Mouse (Mus musculus): ENCODE results near the gene Nlgn2. TPM values are rescaled to one million over a fixed set of nuclear protein-coding genes. Genes with fewer than 3 reads are reported as not detected.
A peak's percentile ranks its signal among the peaks of the same experiment; 100 is the strongest.

Nlgn2 gene
- polyA plus RNA-seq (2012), result 0.13 and 0.16 TPM in 2 replicates

DNA sequence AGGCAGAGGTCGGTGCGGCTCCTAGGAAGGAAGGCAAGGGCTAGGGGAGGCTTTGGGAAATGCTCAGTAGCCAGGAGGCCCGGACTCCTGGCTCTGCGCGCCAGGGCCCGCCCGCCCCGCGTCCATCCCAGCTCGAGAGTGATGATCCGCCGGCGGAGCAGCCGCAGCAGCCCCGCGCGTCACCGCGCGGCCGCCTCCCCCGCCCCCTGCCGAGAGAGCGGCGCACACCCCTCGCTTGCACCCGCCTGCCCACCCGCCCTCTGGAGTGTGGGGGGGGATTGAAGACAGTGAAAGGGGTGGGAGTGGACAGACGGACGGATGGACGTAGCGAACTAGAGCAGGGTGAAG is at the start of gene Nlgn2:
Gene Nlgn2 (minus strand): TSS at position 181 of the 348 bp plus-strand sequence.
- Histone ChIP-seq H3K27me3 (ENCODE audit: control insufficient read depth) (peaks cover 54% of the 10 kb centered on the region), H3K9me3 (ENCODE audit: control insufficient read depth, low read length) (peaks cover 2% of the 10 kb centered on the region; the same call in 1 of the 2 replicates), H3K4me3 (replicated peaks) (peak within 1 kb of the TSS; percentile 89), H3K36me3 (ENCODE audit: control insufficient read depth) (peaks cover 9% of the 10 kb centered on the region), H3K4me1 (ENCODE audit: control insufficient read depth) (peaks cover 64% of the 10 kb centered on the region)
- TF ChIP-seq TAL1 (IDR thresholded peaks at IDR 0.05; ENCODE audit: low read length), result no peak
- TF ChIP-seq GATA1 (IDR thresholded peaks at IDR 0.05; ENCODE audit: low read length), result no peak

- Histone ChIP-seq H3K9me3 (ENCODE audit: control insufficient read depth, low read length) (no peaks in the 10 kb centered on the region), H3K27me3 (ENCODE audit: control insufficient read depth) (peaks cover 2% of the 10 kb centered on the region; the same call in 1 of the 2 replicates), H3K4me1 (ENCODE audit: control insufficient read depth) (peaks cover 69% of the 10 kb centered on the region), H3K36me3 (ENCODE audit: control insufficient read depth) (no peaks in the 10 kb centered on the region), H3K4me3 (replicated peaks) (peak overlapping the region; percentile 15)
- no peak for TF ChIP-seq TAL1 (IDR thresholded peaks at IDR 0.05; ENCODE audit: low read length)
- no peak for TF ChIP-seq GATA1 (IDR thresholded peaks at IDR 0.05; ENCODE audit: low read length)
Observed at GRCm38 (mm10) chr11:69886907-69887635, 49.5 kb upstream of the Nlgn2 start.

- Histone ChIP-seq H3K4me3 (replicated peaks) (no peak overlapping the region), H3K27me3 (ENCODE audit: control insufficient read depth) (peaks cover 13% of the 10 kb centered on the region), H3K36me3 (ENCODE audit: control insufficient read depth) (no peaks in the 10 kb centered on the region), H3K9me3 (ENCODE audit: control insufficient read depth, low read length) (no peaks in the 10 kb centered on the region), H3K4me1 (ENCODE audit: control insufficient read depth) (peaks cover 82% of the 10 kb centered on the region)
- no peak for TF ChIP-seq GATA1 (IDR thresholded peaks at IDR 0.05; ENCODE audit: low read length)
- no peak for TF ChIP-seq TAL1 (IDR thresholded peaks at IDR 0.05; ENCODE audit: low read length)
Observed at GRCm38 (mm10) chr11:69884663-69885062, 47.1 kb upstream of the Nlgn2 start.

DNA sequence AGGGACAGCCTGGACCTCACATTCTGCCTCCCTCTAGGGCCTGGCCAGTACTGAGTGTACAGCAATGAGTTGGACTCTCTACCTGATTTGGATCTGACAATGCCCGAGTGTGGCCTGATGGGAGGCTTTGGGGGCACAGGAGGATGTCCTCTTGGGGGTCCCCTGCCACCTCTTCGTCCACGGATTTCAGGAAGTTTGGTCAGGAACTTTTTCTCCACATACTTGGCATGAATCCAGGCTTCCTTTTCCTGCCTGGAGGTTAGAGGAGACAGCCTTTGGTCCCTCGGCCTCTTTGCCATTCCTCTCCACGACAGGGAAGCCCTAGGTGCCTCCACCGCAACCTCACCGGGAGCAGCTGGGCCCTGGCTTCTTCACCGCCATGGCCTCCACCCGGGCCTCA is 46.7 kb upstream of the Nlgn2 start:
- Histone ChIP-seq H3K4me1 (ENCODE audit: control insufficient read depth) (peaks cover 83% of the 10 kb centered on the region), H3K4me3 (replicated peaks) (no peak overlapping the region), H3K9me3 (ENCODE audit: control insufficient read depth, low read length) (no peaks in the 10 kb centered on the region), H3K27me3 (ENCODE audit: control insufficient read depth) (peaks cover 13% of the 10 kb centered on the region), H3K36me3 (ENCODE audit: control insufficient read depth) (no peaks in the 10 kb centered on the region)
- TF ChIP-seq GATA1 (IDR thresholded peaks at IDR 0.05; ENCODE audit: low read length) (no peak), TAL1 (IDR thresholded peaks at IDR 0.05; ENCODE audit: low read length) (no peak)

GRCm38 (mm10) chr11:69883527-69884151 is 46.1 kb upstream of the Nlgn2 start:
- Histone ChIP-seq H3K36me3 (ENCODE audit: control insufficient read depth) (no peaks in the 10 kb centered on the region), H3K4me1 (ENCODE audit: control insufficient read depth) (peaks cover 87% of the 10 kb centered on the region), H3K27me3 (ENCODE audit: control insufficient read depth) (peaks cover 13% of the 10 kb centered on the region), H3K9me3 (ENCODE audit: control insufficient read depth, low read length) (no peaks in the 10 kb centered on the region), H3K4me3 (replicated peaks) (no peak overlapping the region)
- TF ChIP-seq GATA1 (IDR thresholded peaks at IDR 0.05; ENCODE audit: low read length), result no peak
- no peak for TF ChIP-seq TAL1 (IDR thresholded peaks at IDR 0.05; ENCODE audit: low read length)

- Histone ChIP-seq H3K4me1 (ENCODE audit: control insufficient read depth) (peaks cover 91% of the 10 kb centered on the region), H3K27me3 (ENCODE audit: control insufficient read depth) (peaks cover 13% of the 10 kb centered on the region), H3K4me3 (replicated peaks) (no peak overlapping the region), H3K36me3 (ENCODE audit: control insufficient read depth) (no peaks in the 10 kb centered on the region), H3K9me3 (ENCODE audit: control insufficient read depth, low read length) (no peaks in the 10 kb centered on the region)
- TF ChIP-seq GATA1 (IDR thresholded peaks at IDR 0.05; ENCODE audit: low read length) (no peak), TAL1 (IDR thresholded peaks at IDR 0.05; ENCODE audit: low read length) (no peak)
Observed at GRCm38 (mm10) chr11:69883066-69883465, 45.5 kb upstream of the Nlgn2 start.

- H3K4me1 ChIP-seq (ENCODE audit: control insufficient read depth), result peaks cover 91% of the 10 kb centered on the region
- no peaks in the 10 kb centered on the region for H3K36me3 ChIP-seq (ENCODE audit: control insufficient read depth)
- H3K9me3 ChIP-seq (ENCODE audit: control insufficient read depth, low read length), result no peaks in the 10 kb centered on the region
- peaks cover 13% of the 10 kb centered on the region for H3K27me3 ChIP-seq (ENCODE audit: control insufficient read depth)
- peak overlapping the region; percentile 66 for H3K4me3 ChIP-seq (replicated peaks)
- TF ChIP-seq TAL1 (IDR thresholded peaks at IDR 0.05; ENCODE audit: low read length), result no peak
- TF ChIP-seq GATA1 (IDR thresholded peaks at IDR 0.05; ENCODE audit: low read length), result no peak
Observed at GRCm38 (mm10) chr11:69881787-69882670, 44.4 kb upstream of the Nlgn2 start.

DNA sequence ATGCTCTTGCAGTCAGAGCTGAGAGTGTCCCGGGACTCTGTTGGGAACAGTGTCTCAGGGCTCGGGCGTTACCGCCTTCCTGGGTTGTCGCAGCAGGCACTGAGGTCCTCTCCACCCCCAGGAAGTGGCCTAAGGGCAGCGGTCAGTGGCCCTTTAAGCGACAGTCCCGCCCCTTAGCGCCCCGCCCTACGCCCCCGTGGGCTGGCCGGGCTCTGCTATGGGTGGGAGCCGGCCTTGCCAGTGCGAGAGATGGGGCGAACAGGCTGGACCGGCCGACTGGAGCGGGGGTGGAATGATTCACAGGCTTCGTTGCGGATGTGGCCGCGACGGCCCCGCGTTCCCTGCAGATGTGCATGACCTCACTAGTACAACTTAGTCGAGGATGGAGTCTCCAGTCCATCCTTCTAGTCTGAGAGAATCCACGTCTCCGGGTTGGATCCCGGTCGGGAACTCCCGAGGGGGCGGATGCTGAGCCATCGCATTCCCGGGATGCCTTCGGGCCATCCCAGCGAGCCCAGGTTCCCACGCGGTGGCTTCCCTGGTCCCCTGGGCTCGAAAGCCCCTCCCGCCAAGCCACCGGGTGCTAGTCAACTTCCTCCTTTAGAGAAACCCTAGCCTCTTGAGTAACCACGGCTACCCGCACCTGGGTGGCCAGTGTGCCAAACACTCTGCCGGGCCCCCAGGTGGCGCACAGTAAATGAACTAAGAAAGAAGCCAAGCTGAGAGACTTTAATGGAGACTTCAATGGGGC is 43.4 kb upstream of the Nlgn2 start, which contains the start of gene Kctd11:
Gene Kctd11 (minus strand): TSS at position 554 of the 751 bp plus-strand sequence.
- no peak for TF ChIP-seq GATA1 (IDR thresholded peaks at IDR 0.05; ENCODE audit: low read length)
- TF ChIP-seq TAL1 (IDR thresholded peaks at IDR 0.05; ENCODE audit: low read length), result no peak
- Histone ChIP-seq H3K27me3 (ENCODE audit: control insufficient read depth) (peaks cover 13% of the 10 kb centered on the region), H3K4me3 (replicated peaks) (peak within 1 kb of the TSS; percentile 66), H3K4me1 (ENCODE audit: control insufficient read depth) (peaks cover 91% of the 10 kb centered on the region), H3K9me3 (ENCODE audit: control insufficient read depth, low read length) (no peaks in the 10 kb centered on the region), H3K36me3 (ENCODE audit: control insufficient read depth) (no peaks in the 10 kb centered on the region)
